Mouse (Mus musculus): ENCODE data around the gene Relb. TPM values are rescaled to one million over a fixed set of nuclear protein-coding genes. Genes with fewer than 3 reads are reported as not detected.

The Relb gene
- total and polyA plus RNA-seq, 3 experiments = 44.0 to 59.6 (median 58.1) TPM

DNA sequence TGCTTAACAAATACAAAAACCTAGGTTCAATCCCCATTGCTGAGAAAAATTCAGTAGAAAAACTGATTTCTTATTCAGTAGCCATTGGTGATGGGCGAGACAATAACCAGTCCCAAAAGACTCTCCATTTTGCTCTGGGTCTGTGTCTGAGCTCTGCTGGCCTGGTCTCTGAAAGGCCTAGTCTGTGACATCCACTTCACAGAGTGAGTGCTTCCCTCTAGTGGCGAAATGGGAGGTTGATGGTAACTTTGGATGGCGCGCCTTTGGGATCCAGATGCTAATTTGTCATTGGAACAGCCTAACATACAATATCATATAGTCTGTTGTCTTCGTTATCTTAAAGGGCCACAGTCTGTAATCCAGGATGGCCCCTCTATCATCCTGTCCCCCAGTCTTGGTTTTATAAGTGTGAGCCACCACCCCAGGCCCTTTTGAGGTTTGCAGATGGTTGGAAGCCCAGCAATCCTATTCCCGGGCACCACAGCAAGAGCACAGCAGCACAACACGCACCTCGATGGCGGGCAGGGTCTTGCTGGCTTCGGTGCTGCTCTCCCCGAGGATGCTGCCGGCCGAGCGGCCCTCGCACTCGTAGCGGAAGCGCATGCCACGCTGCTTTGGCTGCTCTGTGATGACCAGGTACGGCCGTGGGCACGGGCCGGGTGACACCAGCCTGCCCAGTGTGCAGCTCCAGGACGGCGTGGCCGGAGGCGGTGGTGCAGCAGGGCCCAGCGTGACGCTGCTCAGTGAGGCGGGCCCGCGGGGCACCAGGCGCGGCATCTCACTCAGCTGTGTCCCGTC is 10.0 kb downstream of the Relb start:
- dilution Hi-C loops (cut with MboI; ENCODE audit: extremely low pct_ligation_motif_present, extremely low pct_unique_long_range_greater_than_20kb, low sequenced_read_pairs) = no loop called here
- no peak overlapping the region for H3K27ac ChIP-seq (ENCODE audit: insufficient read depth, low read depth)
- H3K4me2 ChIP-seq (ENCODE audit: insufficient read depth, low read depth, poor library complexity, severe bottlenecking) = no peak overlapping the region
- H3K9ac ChIP-seq (ENCODE audit: insufficient read depth, low read depth) = no peak overlapping the region
- H3K79me2 ChIP-seq (replicated peaks; ENCODE audit: control insufficient read depth, extremely low read depth, insufficient read depth, poor library complexity, severe bottlenecking) = no peaks in the 10 kb centered on the region
- in situ Hi-C loops (cut with MboI; ENCODE audit: low pct_ligation_motif_present, low pct_unique_long_range_greater_than_20kb, low sequenced_read_pairs) = no loop called here
- peak; percentile 65 for DNase-seq (ENCODE audit: extremely low read depth)
- H3K4me1 ChIP-seq (ENCODE audit: control insufficient read depth in 1 of 2, insufficient read depth in 2 of 2) = peaks cover 5 to 21% of the 10 kb centered on the region in 2 experiments
- H3K4me3 ChIP-seq (replicated peaks in 1 of 3; ENCODE audit: low read depth in 2 of 3, low read length in 2 of 3, poor library complexity in 1 of 3) = no peak overlapping the region
- TF ChIP-seq CTCF (conservative IDR thresholded peaks at IDR 0.05 in 1 of 2, IDR thresholded peaks at IDR 0.05 in 1 of 2; ENCODE audit: low read depth in 2 of 2, low read length in 2 of 2) (peak; percentile 60 to 70), ZC3H11A (IDR thresholded peaks at IDR 0.05; ENCODE audit: low read depth, low read length) (no peak), MAFK (IDR thresholded peaks at IDR 0.05; ENCODE audit: insufficient replicate concordance, low read length) (no peak), ETS1 (conservative IDR thresholded peaks at IDR 0.05; ENCODE audit: low read depth, low read length) (no peak), RCOR1 (conservative IDR thresholded peaks at IDR 0.05; ENCODE audit: low read depth, low read length) (no peak), CHD1 (IDR thresholded peaks at IDR 0.05; ENCODE audit: low read depth, low read length) (no peak), IRF4 (IDR thresholded peaks at IDR 0.05; ENCODE audit: low read depth, low read length) (no peak), PAX5 (IDR thresholded peaks at IDR 0.05; ENCODE audit: low read length) (no peak), JUND (conservative IDR thresholded peaks at IDR 0.05; ENCODE audit: low read depth, low read length) (no peak), POLR2A (IDR thresholded peaks at IDR 0.05; ENCODE audit: low read depth, low read length) (no peak), MXI1 (IDR thresholded peaks at IDR 0.05; ENCODE audit: low read depth, low read length) (no peak), SMC3 (IDR thresholded peaks at IDR 0.05; ENCODE audit: low read depth, low read length) (peak; percentile 56), RAD21 (IDR thresholded peaks at IDR 0.05; ENCODE audit: low read depth, low read length) (peak; percentile 47), SIN3A (IDR thresholded peaks at IDR 0.05; ENCODE audit: low read length) (no peak), NRF1 (IDR thresholded peaks at IDR 0.05; ENCODE audit: low read depth, low read length) (no peak), EP300 (IDR thresholded peaks at IDR 0.05; ENCODE audit: low read length) (no peak), BHLHE40 (IDR thresholded peaks at IDR 0.05; ENCODE audit: low read depth, low read length) (no peak), TCF12 (IDR thresholded peaks at IDR 0.05; ENCODE audit: low read depth, low read length) (no peak)
- H3K9me3 ChIP-seq (replicated peaks; ENCODE audit: low read length) = peaks cover 7% of the 10 kb centered on the region
- H3K27me3 ChIP-seq (replicated peaks) = no peaks in the 10 kb centered on the region
- H3K36me3 ChIP-seq (replicated peaks in 1 of 2; ENCODE audit: control insufficient read depth in 1 of 2, insufficient read depth in 1 of 2, low read length in 1 of 2) = peaks cover 72 to 98% of the 10 kb centered on the region in 2 experiments

DNA sequence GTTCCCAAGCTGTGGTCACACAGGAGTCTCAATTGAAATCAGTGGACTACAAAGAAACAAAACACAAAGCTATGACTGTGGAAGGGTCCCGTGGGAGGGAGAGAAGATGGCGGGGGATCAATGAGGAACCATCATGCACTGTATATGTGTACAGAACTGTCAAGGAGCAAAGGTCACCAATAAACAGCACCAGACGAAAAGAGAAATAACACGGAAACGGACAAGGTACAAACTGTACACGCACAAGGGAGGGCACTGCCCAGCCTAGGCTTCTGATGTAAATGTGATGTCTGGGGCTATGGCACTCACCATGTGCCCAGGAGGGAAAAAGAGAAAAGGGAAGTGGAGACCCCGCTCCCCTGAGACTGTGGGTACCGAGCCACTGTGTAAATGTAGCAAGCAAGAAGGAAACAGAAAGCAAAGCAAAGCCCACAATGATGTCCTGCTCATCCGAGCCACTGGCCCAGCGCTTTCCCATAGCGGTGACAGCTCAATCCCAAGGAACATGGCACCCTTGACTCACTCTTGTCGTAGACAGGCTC is 14.1 kb downstream of the Relb start:
- TF ChIP-seq ELF1 (IDR thresholded peaks at IDR 0.05; ENCODE audit: low read depth, low read length) (no peak), MAFK (IDR thresholded peaks at IDR 0.05; ENCODE audit: insufficient replicate concordance, low read length) (no peak), HCFC1 (IDR thresholded peaks at IDR 0.05; ENCODE audit: low read depth, low read length) (no peak), EP300 (IDR thresholded peaks at IDR 0.05; ENCODE audit: low read length) (peak; percentile 29; the same call in 1 of the 2 replicates)
- Histone ChIP-seq H3K36me3 (replicated peaks in 1 of 2; ENCODE audit: control insufficient read depth in 1 of 2, insufficient read depth in 1 of 2, low read length in 1 of 2) (peaks cover 86 to 97% of the 10 kb centered on the region in 2 experiments), H3K4me1 (ENCODE audit: control insufficient read depth in 1 of 2, insufficient read depth in 2 of 2) (peaks cover 5 to 32% of the 10 kb centered on the region in 2 experiments), H3K27ac (ENCODE audit: insufficient read depth, low read depth) (peak overlapping the region; percentile 29; the same call in 1 of the 2 replicates), H3K4me2 (ENCODE audit: insufficient read depth, low read depth, poor library complexity, severe bottlenecking) (no peak overlapping the region), H3K27me3 (replicated peaks) (no peaks in the 10 kb centered on the region), H3K4me3 (replicated peaks in 1 of 3; ENCODE audit: low read depth in 2 of 3, low read length in 2 of 3, poor library complexity in 1 of 3) (no peak overlapping the region), H3K9ac (ENCODE audit: insufficient read depth, low read depth) (no peak overlapping the region), H3K9me3 (replicated peaks; ENCODE audit: low read length) (peaks cover 22% of the 10 kb centered on the region), H3K79me2 (replicated peaks; ENCODE audit: control insufficient read depth, extremely low read depth, insufficient read depth, poor library complexity, severe bottlenecking) (no peaks in the 10 kb centered on the region)
- dilution Hi-C loops (cut with MboI; ENCODE audit: extremely low pct_ligation_motif_present, extremely low pct_unique_long_range_greater_than_20kb, low sequenced_read_pairs) = no loop called here
- DNase-seq (ENCODE audit: extremely low read depth) = peak; percentile 64
- in situ Hi-C loops (cut with MboI; ENCODE audit: low pct_ligation_motif_present, low pct_unique_long_range_greater_than_20kb, low sequenced_read_pairs) = no loop called here
